Mouse (Mus musculus): Measurements from ENCODE around the gene Ppl. TPM values are rescaled to one million over a fixed set of nuclear protein-coding genes. Genes with fewer than 3 reads are reported as not detected.

Gene Ppl
- polyA plus RNA-seq, 1 experiment: 1.6 TPM

GRCm38 (mm10) chr16:5049774-5050234 is 82.4 kb downstream of the Ppl start, which contains the start of the genes Glyr1 and Ubn1:
TSS of gene Glyr1 (minus strand) at chr16:5049863.
TSS of gene Ubn1 (plus strand) at chr16:5050057.
- under 1% methylated on average over 56 of the region's 56 CpGs for WGBS
- TF ChIP-seq POLR2A (IDR thresholded peaks at IDR 0.05; ENCODE audit: low read depth, low read length) (peak; percentile 91), CTCF (IDR thresholded peaks at IDR 0.05; ENCODE audit: extremely low read depth, insufficient read length, insufficient replicate concordance, low read depth, low read length) (no peak)
- Histone ChIP-seq H3K4me1 (ENCODE audit: control insufficient read depth, insufficient read depth, insufficient read length, low read length) (peaks cover 4% of the 10 kb centered on the region), H3K4me3 (ENCODE audit: low read depth, low read length) (peak within 1 kb of the TSS; percentile 91), H3K27ac (ENCODE audit: insufficient read depth, low read depth, low read length) (peak within 1 kb of the TSS; percentile 95), H3K36me3 (ENCODE audit: control insufficient read depth, insufficient read depth, low read length) (peaks cover 14% of the 10 kb centered on the region), H3K27me3 (ENCODE audit: control insufficient read depth, insufficient read depth, low read length) (no peaks in the 10 kb centered on the region)

- Histone ChIP-seq H3K36me3 (ENCODE audit: control insufficient read depth, insufficient read depth, low read length) (peaks cover 14% of the 10 kb centered on the region), H3K4me3 (ENCODE audit: low read depth, low read length) (peak overlapping the region; percentile 91), H3K4me1 (ENCODE audit: control insufficient read depth, insufficient read depth, insufficient read length, low read length) (peaks cover 4% of the 10 kb centered on the region), H3K27ac (ENCODE audit: insufficient read depth, low read depth, low read length) (peak overlapping the region; percentile 84), H3K27me3 (ENCODE audit: control insufficient read depth, insufficient read depth, low read length) (no peaks in the 10 kb centered on the region)
- WGBS: under 1% methylated on average over 38 of the region's 38 CpGs
- no peak for TF ChIP-seq CTCF (IDR thresholded peaks at IDR 0.05; ENCODE audit: extremely low read depth, insufficient read length, insufficient replicate concordance, low read depth, low read length)
- no peak for TF ChIP-seq POLR2A (IDR thresholded peaks at IDR 0.05; ENCODE audit: low read depth, low read length)
These were observed 82.9 kb downstream of the Ppl start for GRCm38 (mm10) chr16:5049182-5049773.

GRCm38 (mm10) chr16:5045322-5045721 is 86.9 kb downstream of the Ppl start:
- TF ChIP-seq CTCF (IDR thresholded peaks at IDR 0.05; ENCODE audit: extremely low read depth, insufficient read length, insufficient replicate concordance, low read depth, low read length) (no peak), POLR2A (IDR thresholded peaks at IDR 0.05; ENCODE audit: low read depth, low read length) (no peak)
- 91% methylated on average over 3 of the region's 3 CpGs for WGBS
- H3K36me3 ChIP-seq (ENCODE audit: control insufficient read depth, insufficient read depth, low read length): peaks cover 33% of the 10 kb centered on the region
- H3K4me3 ChIP-seq (ENCODE audit: low read depth, low read length): no peak overlapping the region
- no peaks in the 10 kb centered on the region; the same call in 1 of the 2 replicates for H3K4me1 ChIP-seq (ENCODE audit: control insufficient read depth, insufficient read depth, insufficient read length, low read length)
- no peak overlapping the region for H3K27ac ChIP-seq (ENCODE audit: insufficient read depth, low read depth, low read length)
- H3K27me3 ChIP-seq (ENCODE audit: control insufficient read depth, insufficient read depth, low read length): no peaks in the 10 kb centered on the region

- WGBS: 79% methylated on average over 5 of the region's 5 CpGs
- Histone ChIP-seq H3K4me3 (ENCODE audit: low read depth, low read length) (no peak overlapping the region), H3K27ac (ENCODE audit: insufficient read depth, low read depth, low read length) (no peak overlapping the region), H3K36me3 (ENCODE audit: control insufficient read depth, insufficient read depth, low read length) (peaks cover 83% of the 10 kb centered on the region), H3K4me1 (ENCODE audit: control insufficient read depth, insufficient read depth, insufficient read length, low read length) (no peaks in the 10 kb centered on the region; the same call in 1 of the 2 replicates), H3K27me3 (ENCODE audit: control insufficient read depth, insufficient read depth, low read length) (no peaks in the 10 kb centered on the region)
- TF ChIP-seq CTCF (IDR thresholded peaks at IDR 0.05; ENCODE audit: extremely low read depth, insufficient read length, insufficient replicate concordance, low read depth, low read length) (no peak), POLR2A (IDR thresholded peaks at IDR 0.05; ENCODE audit: low read depth, low read length) (no peak)
These were observed 95.5 kb downstream of the Ppl start for GRCm38 (mm10) chr16:5036649-5037234.

Other genes starting within 250 kb of the Ppl start
- gene Mgrn1, start 246.2 kb downstream of the Ppl start, polyA plus RNA-seq (2012; rRNA removed): 81.9 and 164 TPM in 2 replicates
- gene Nudt16l1, start 193.7 kb downstream of the Ppl start, polyA plus RNA-seq (2012; rRNA removed): 23.7 and 42.6 TPM in 2 replicates
- 17.9 and 34.8 TPM in 2 replicates for gene Anks3, start 168.2 kb downstream of the Ppl start, polyA plus RNA-seq (2012; rRNA removed)
- 0.15 TPM in 1 of 2 replicates, not detected in the other for gene Sept12, start 134.6 kb downstream of the Ppl start, polyA plus RNA-seq (2012; rRNA removed)
- gene Smim22, start 125.1 kb downstream of the Ppl start, polyA plus RNA-seq (2012; rRNA removed): 173 and 472 TPM in 2 replicates
- 41.3 and 68.4 TPM in 2 replicates for gene Rogdi, start 118.9 kb downstream of the Ppl start, polyA plus RNA-seq (2012; rRNA removed)
- gene Glyr1, start 82.6 kb downstream of the Ppl start, polyA plus RNA-seq (2012; rRNA removed): 21.2 and 39.0 TPM in 2 replicates
- 14.8 and 25.8 TPM in 2 replicates for gene Ubn1, start 82.4 kb downstream of the Ppl start, polyA plus RNA-seq (2012; rRNA removed)
- 0.08 TPM in 1 of 2 replicates, not detected in the other for gene Sec14l5, start 14.7 kb upstream of the Ppl start, polyA plus RNA-seq (2012; rRNA removed)
- gene Nagpa, start 71.6 kb upstream of the Ppl start, polyA plus RNA-seq (2012; rRNA removed): 25.9 and 38.8 TPM in 2 replicates
- gene AU021092, start 89.9 kb upstream of the Ppl start, polyA plus RNA-seq (2012; rRNA removed): 2.9 and 3.0 TPM in 2 replicates
- gene Alg1, start 101.2 kb upstream of the Ppl start, polyA plus RNA-seq (2012; rRNA removed): 20.8 and 26.0 TPM in 2 replicates
- gene Eef2kmt, start 123.6 kb upstream of the Ppl start, polyA plus RNA-seq (2012; rRNA removed): 24.9 and 26.1 TPM in 2 replicates